Mouse (Mus musculus) gastrocnemius, postnatal 4 days (tissue): Measurements from ENCODE around the gene Slc23a2. TPM values are rescaled to one million over a fixed set of nuclear protein-coding genes. Genes with fewer than 3 reads are reported as not detected.

Experiments
- DNase-seq, 2 experiments: peaks; one replicate each; pipeline ENCODE4 v3.0.0; 2021 to 2022; ENCODE audit warnings: low spot score in 2 of 2, mixed read lengths in 2 of 2
- total RNA-seq, 2 experiments: library from RNA; stranded (reverse); gene quantifications; 2 replicates each; pipeline ENCODE4 v1.2.3; 2021

Gene Slc23a2
- total RNA-seq, 2 experiments from 2014 or later, result 12.0 to 14.5 TPM

- no peak for DNase-seq
Observed at GRCm38 (mm10) chr2:132102505-132103130, 42.3 kb downstream of the Slc23a2 start.

DNA sequence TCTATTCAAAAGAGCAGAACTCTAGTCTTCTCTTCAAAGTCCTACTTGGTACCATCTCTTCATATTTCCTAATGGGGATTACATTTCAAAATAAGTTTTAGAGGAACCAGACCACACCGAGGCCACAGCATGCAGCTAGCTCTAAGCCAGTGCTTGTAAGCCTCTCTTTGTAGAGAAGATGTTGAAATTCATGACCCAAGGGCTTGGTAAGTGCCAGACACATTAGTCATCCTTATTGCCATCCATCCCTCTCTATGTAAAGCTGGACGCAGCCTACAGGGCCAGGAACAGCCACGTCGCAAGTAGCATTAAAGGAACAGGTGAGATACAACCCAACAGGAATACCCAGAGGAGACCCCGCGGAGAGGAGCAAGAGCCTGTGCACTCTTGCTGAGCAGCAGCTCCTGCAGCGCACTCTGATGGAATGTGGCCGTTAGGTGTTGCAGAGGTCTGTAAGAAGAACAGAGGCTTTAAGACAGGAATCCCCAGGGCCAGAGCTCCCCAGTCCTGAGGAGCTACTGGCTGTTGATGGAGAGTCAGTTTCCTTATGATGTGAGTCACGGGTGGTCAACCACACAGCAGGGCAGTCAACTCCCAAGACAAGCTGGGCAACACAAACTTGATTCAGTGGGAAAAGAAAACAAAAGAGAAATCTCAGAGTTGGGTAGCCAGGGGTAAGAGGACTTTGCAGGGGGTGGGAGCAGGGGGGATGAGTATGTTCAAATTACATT is 45.8 kb downstream of the Slc23a2 start:
- no peak for DNase-seq

- no peak for DNase-seq
Observed at GRCm38 (mm10) chr2:132098365-132098764, 46.5 kb downstream of the Slc23a2 start.

GRCm38 (mm10) chr2:132096582-132096981 is 48.3 kb downstream of the Slc23a2 start:
- DNase-seq, result no peak

GRCm38 (mm10) chr2:132095821-132096220 is 49.1 kb downstream of the Slc23a2 start:
- no peak for DNase-seq

- DNase-seq, result no peak
Observed at GRCm38 (mm10) chr2:132094441-132095230, 50.3 kb downstream of the Slc23a2 start.

DNA sequence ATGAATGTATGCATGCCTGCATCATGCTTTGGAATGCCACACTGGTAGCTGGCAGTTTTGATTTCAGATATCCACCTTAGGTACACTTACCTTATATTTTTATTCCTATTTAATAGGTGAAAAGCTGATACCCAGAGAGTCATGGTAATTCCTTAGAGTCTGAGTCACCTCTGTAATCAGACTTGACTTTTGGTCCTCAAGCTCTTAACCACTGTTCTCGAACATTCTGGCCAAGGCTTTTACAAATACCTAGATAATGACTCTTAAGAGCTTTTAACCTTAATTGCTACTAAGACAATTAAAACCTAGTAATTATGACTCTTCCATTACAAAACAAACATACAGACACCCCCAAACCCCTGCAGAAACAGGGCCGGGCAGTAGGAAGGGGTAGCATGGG is 51.2 kb downstream of the Slc23a2 start:
- DNase-seq, result no peak

- DNase-seq, result no peak
Observed at GRCm38 (mm10) chr2:132093298-132093697, 51.6 kb downstream of the Slc23a2 start.

DNA sequence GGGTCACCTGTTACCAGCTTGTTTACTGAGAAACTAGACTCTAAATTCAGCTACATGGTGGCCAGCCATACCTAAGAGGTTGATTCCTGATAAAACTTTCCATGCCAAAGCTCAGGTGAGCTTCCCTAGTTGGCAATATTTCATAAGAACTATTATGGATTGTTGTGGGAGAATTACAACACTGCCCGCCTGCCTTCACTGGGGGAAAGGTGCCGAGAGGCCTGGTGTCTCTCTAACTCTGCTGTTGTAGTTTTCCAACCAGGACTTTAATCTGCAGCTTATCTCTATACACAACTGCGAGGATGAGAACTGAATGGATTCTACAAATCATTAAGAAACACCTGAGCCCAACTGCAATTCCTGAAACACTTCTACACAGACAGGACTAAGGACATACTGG is 52.2 kb downstream of the Slc23a2 start:
- no peak for DNase-seq

- DNase-seq, result no peak
Observed at GRCm38 (mm10) chr2:132091749-132092148, 53.2 kb downstream of the Slc23a2 start.

DNA sequence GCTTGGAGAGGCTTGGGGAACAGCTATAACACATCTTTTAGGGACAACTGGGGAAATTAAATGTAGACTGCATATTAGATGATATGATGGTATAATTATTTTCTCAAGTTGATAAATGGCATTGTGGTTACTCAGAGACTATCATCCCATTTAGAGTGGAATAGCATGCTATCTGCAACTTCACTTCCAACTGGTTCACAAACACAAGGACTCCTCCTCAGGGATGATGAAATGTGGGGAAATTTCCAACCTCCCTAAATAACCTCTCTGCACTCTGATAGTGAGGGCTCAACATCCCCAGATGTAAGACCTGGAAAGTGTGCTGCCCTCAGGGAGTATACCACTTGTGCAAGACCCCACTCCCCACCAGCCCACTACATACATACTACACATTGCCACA is 60.1 kb downstream of the Slc23a2 start:
- no peak for DNase-seq

DNA sequence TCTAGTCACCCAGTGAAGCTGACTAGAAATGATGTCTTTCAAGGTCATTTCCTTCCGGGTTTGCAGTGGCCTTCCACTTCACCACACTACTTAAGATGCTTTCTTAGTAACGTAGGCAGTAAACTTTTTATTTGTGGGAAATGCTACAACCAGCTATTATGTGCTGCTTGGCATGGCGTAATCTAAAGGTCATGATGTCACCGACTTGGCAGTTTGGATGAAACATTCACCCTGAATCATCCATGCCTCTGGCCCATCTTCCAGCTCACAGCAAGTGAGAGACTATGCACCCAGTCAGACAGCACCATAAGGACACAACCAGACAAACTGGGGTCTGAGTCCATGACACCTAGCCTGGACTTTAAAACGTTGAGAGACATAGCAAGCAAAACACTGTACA is 60.5 kb downstream of the Slc23a2 start:
- no peak for DNase-seq

GRCm38 (mm10) chr2:132079139-132079538 is 65.8 kb downstream of the Slc23a2 start:
- DNase-seq, result no peak

GRCm38 (mm10) chr2:132073052-132073451 is 71.9 kb downstream of the Slc23a2 start:
- no peak for DNase-seq

DNA sequence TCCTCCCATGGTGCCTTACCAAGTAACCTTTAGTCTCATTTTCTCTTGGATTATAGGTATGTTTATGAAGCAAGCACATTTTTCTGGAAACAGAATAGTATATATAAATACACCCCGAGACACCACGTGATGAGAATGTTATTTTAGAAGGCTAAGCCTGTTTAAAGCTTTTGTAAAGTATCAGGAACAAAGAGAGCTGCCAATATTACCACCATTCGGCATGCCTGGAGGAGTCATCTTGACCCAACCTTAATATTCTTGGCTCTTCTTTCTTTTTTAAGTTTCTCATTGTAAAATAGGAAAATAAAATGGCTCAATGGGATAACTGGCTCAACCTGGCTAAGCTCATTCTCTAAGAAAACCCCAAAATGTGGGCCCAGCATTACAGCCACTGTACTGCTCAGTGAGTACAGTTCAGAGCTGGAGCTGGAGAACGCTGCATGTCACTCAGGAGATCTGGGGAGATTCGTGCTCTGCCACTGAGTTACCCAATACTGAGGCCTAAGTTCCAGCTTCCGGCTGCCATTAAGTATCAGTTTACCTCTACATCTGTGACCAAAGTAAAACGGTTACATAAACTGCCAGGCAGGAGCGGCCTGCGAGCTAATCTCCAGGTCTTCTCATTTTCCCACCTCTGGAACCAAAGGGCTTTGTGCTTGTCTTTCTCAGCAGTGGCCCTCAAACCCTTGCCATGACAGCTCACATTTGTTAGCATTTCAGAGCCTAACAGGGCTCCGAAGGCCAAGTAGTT is 74.7 kb downstream of the Slc23a2 start:
- no peak for DNase-seq

DNA sequence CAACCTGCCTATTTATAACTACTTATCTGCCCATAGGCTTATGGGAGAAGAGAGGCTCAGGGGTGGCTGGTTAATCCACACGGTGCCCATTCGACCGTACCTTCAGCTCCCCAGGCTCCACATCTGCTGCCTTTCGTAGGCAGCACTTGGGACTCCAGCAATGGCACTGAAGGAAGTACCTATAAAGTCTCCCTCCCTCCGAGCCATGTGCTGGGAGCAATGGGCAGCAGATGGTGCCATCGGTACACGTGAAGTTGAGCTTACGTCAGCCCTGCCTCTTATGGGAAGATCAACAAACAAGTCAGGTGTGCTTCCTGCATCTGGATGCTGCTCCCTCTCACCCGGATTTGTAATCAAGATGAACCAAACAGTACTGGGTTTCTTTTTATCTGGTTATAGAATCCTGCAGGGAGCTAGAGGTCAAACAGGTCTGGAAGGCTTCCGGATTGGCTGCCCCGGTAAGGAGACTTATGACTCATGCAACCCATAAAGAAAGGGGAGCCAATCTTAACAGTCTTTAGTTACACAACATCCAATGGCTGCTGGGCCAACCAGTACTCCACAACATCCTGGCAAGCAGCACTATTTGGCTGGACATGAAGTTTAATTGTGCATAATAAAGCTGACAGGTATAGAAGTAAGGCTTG is 80.6 kb downstream of the Slc23a2 start:
- DNase-seq, result no peak

- DNase-seq, result no peak
Observed at GRCm38 (mm10) chr2:132063776-132064175, 81.1 kb downstream of the Slc23a2 start.

DNA sequence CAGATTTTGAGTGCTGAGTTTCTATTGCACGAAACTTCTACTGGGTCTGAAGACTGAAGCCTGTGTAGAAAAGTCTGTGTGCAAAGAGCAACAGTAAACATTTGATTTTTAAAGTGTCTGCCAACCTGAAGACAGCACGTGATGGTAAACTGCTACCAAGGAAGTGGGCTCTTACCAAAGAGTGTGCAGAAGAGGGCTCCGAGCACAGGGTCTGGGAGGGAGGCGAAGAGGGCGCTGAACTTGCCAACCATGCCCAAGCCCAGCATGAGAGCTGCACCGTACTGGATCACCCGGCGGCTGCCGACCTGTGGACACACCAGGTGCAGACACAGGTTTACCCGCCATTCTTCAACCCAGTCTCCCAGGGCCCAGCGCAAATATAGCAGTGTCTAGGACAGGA is 83.0 kb downstream of the Slc23a2 start:
- no peak for DNase-seq

DNA sequence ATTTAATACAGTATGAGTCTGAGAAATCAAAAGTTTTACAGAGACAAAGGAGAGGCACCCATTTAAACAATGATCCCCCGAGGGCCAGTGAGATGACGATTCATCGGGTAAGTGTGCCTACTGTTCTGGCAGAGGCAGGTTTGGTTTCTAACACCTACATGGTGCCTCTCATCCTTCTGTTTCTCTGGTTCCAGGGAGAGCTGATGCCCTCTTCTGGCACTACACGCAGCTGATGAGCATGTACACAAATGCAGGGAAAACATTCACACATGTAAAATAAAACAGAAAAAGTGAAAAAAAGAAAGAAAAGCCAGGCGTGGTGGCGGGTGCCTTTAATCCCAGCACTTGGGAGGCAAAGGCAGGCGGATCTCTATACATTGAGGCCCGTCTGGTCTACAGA is 85.0 kb downstream of the Slc23a2 start:
- no peak for DNase-seq

GRCm38 (mm10) chr2:132055349-132055753 is 89.6 kb downstream of the Slc23a2 start:
- no peak for DNase-seq

DNA sequence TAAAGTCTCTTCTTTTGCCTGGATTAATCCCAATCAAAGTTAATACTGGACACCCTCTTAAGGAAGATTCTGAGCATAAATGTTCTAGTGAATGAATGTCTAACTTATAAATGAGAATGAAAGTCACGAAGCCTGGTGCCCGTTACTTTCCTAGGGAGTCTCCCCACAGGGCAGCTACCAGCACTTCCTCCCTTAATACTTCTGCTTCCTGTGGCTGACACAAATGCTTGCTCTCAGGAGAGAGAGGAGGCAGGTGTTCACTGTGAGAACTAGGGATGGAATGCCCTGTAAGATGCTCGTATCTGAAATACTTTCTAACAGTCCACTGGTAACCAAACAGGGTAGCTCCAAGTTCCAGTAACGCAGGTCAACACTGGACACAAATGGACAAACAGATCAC is 91.1 kb downstream of the Slc23a2 start:
- DNase-seq, result no peak
